Mouse (Mus musculus): ENCODE measurements around the gene Olfr1162.

GRCm38 (mm10) chr2:88037599-88037998 is 13.3 kb downstream of the Olfr1162 start, which contains the start of gene Olfr73:
- TF ChIP-seq NRF1 (IDR thresholded peaks at IDR 0.05; ENCODE audit: low read depth, low read length) (no peak), JUND (conservative IDR thresholded peaks at IDR 0.05; ENCODE audit: low read depth, low read length) (no peak), CTCF (conservative IDR thresholded peaks at IDR 0.05 in 1 of 2, IDR thresholded peaks at IDR 0.05 in 1 of 2; ENCODE audit: low read depth in 2 of 2, low read length in 2 of 2) (no peak), BHLHE40 (IDR thresholded peaks at IDR 0.05; ENCODE audit: low read depth, low read length) (no peak), ZKSCAN1 (IDR thresholded peaks at IDR 0.05; ENCODE audit: borderline replicate concordance, low read depth, low read length) (no peak), USF2 (conservative IDR thresholded peaks at IDR 0.05; ENCODE audit: low read depth, low read length) (no peak), POLR2A (IDR thresholded peaks at IDR 0.05; ENCODE audit: low read depth, low read length) (no peak), HCFC1 (IDR thresholded peaks at IDR 0.05; ENCODE audit: low read depth, low read length) (no peak), ZNF384 (IDR thresholded peaks at IDR 0.05; ENCODE audit: low read depth, low read length) (no peak), EP300 (IDR thresholded peaks at IDR 0.05; ENCODE audit: low read length) (no peak), TCF12 (IDR thresholded peaks at IDR 0.05; ENCODE audit: low read depth, low read length) (no peak), USF1 (IDR thresholded peaks at IDR 0.05; ENCODE audit: low read depth, low read length) (no peak)

Data from CH12.LX (cell line).